Mouse (Mus musculus) C2C12 (cell line): ENCODE results near the gene Gcnt1.

Experiments used
- CEBPB ChIP-seq: IDR thresholded peaks from one replicate; pipeline ENCODE4 v1.6.1; 2011; ENCODE audit warnings: low read depth, mild to moderate bottlenecking, control low read depth, moderate library complexity
- CTCF ChIP-seq: IDR thresholded peaks from one replicate; pipeline ENCODE4 v1.5.1; 2011; ENCODE audit not compliant: control insufficient read depth, insufficient read depth, insufficient read length
- FOSL1 ChIP-seq: IDR thresholded peaks from one replicate; pipeline ENCODE4 v1.8.0; 2011; ENCODE audit warnings: mild to moderate bottlenecking, low read length; ENCODE audit not compliant: poor library complexity, insufficient read depth, severe bottlenecking
- MAX ChIP-seq: IDR thresholded peaks from one replicate; pipeline ENCODE4 v1.6.1; 2011; ENCODE audit warnings: mild to moderate bottlenecking, control low read depth
- MYOD1 ChIP-seq: IDR thresholded peaks from one replicate; pipeline ENCODE4 v1.6.1; 2011; ENCODE audit warnings: low read depth; ENCODE audit not compliant: control insufficient read depth, insufficient read length
- MYOG ChIP-seq: IDR thresholded peaks from one replicate; pipeline ENCODE4 v1.6.1; 2011; ENCODE audit not compliant: control insufficient read depth, insufficient read length; ENCODE audit errors: extremely low read depth
- USF1 ChIP-seq: IDR thresholded peaks from one replicate; pipeline ENCODE4 v1.6.1; 2011; ENCODE audit warnings: low read depth, mild to moderate bottlenecking, control low read depth, moderate library complexity

GRCm38 (mm10) chr19:17380549-17380948, 7.9 kb upstream of the Gcnt1 start:
- TF ChIP-seq CTCF (no peak), USF1 (no peak), MYOG (no peak), MAX (no peak), FOSL1 (no peak), MYOD1 (no peak), CEBPB (no peak)
